Mouse (Mus musculus): ENCODE measurements around the gene Poldip3.

Poldip3 gene

DNA sequence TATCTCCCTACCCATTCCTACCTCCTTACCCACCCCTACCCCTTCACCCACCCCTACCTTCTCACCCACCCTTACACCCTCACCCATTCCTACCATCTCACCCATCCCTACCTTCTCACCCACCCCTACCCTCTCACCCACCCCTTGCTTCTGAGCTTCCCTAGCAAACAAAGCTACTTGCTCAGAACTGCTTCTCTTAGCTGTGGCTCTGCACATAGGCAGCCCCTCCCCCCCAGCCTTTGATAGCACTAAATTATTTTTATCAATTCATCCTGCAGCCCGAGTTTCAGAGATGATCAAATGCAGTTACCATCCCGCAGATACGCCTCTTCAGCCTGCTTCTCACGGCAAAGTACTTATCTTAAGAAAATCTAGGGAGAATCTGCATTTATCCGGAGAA lies 65.7 kb downstream of the Poldip3 start:
- DNase-seq, result no peak
